Mouse (Mus musculus): ENCODE measurements around the gene Ap1s1.

DNA sequence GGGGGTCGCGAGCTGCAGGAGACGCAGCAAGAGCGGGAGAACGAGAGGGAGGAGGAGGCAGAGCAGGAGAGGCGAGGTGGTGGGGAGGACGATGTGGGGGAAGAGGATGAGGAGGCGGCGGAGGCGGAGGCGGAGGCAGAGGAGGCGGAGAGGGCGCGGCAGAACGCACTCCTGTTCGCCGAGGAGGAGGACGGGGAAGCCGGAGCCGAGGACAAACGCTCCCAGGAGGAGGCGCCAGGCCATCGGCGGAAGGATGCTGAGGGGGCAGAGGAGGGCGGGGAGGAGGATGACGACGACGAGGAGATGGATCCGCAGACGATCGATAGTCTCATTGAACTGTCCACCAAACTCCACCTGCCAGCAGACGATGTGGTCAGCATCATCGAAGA lies 13.9 kb downstream of the Ap1s1 start:
- no peak for TF ChIP-seq POLR2A (IDR thresholded peaks at IDR 0.05; ENCODE audit: low read depth, low read length)
- TF ChIP-seq CTCF (IDR thresholded peaks at IDR 0.05; ENCODE audit: extremely low read depth, insufficient read depth, insufficient read length, insufficient replicate concordance) = no peak

All from spleen, adult 2 months (tissue).